Mouse (Mus musculus) erythroid progenitor cell, adult 5-6 weeks (primary cell): ENCODE data around the gene Dlgap3. TPM values are rescaled to one million over a fixed set of nuclear protein-coding genes. Genes with fewer than 3 reads are reported as not detected.

Experiments used
- ATAC-seq: replicated peaks from 2 replicates; pipeline ENCODE4 v1.8.0; 2016; ENCODE audit warnings: moderate number of reproducible peaks, mild to moderate bottlenecking, moderate TSS enrichment, inconsistent platforms; ENCODE audit not compliant: poor library complexity, low FRiP score, severe bottlenecking
- total RNA-seq, 2 experiments: library from RNA; stranded (forward) in 1 of 2; stranded (reverse) in 1 of 2; fragments of 150-400 nt in 1 of 2; fragments of 186-747, 209-891 nt in 1 of 2; gene quantifications; 2 replicates each; pipeline versions ENCODE4 v1.2.3 to v1.2.4; 2015 to 2017; ENCODE audit warnings: low replicate concordance in 2 of 2

Dlgap3 gene
- total RNA-seq (2015; ENCODE audit: low replicate concordance) (not detected in 2 replicates), total RNA-seq (2017; ENCODE audit: low replicate concordance) (not detected in 2 replicates)

GRCm38 (mm10) chr4:127168914-127169345 is at the start of gene Dlgap3:
Dlgap3 (plus strand) TSS chr4:127169204.
- no peak for ATAC-seq

- no peak for ATAC-seq
Measured at GRCm38 (mm10) chr4:127123391-127123790, 45.6 kb upstream of the Dlgap3 start, which contains the start of gene Tmem35b. Tmem35b (plus strand) TSS chr4:127123691.

DNA sequence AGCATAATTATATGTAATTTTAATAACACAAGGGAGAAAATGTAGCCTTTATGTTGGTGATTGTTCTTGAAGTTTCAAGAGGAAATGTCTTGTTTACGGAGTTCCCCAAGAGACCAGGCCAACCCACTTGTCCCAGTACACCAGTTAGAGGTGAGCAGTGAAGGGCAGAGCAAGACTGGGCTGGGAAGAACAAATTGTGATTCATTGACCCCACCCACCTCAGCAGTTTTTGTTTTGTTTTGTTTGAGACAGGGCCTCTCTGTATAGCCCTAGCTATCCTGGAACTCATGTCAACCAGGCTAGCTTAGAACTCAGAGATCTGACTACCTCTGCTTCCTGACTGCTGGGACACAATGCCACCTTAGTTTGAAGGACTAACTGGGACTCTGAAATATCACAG is 44.7 kb upstream of the Dlgap3 start:
- no peak for ATAC-seq

- peak; percentile 97 for ATAC-seq
Measured at GRCm38 (mm10) chr4:127125834-127126463, 43.1 kb upstream of the Dlgap3 start.

DNA sequence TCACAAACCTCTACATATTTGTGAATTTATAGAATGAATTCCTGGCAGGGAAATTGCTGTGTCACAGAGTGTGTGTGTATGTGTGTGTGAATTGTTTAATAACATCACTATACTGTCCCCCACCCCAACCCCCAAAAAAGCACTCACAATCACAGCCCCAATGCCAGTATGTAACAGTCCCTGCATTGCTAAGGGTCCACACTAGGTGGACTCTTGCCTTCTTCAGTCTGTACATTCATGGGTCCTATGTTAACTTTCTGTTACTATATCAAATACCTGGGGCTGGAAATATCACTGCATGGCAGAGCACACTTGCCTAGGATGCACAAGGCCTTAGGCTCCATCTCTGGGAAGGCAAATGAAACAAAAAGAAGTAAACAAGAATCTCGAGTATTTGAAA is 34.3 kb upstream of the Dlgap3 start:
- no peak for ATAC-seq

DNA sequence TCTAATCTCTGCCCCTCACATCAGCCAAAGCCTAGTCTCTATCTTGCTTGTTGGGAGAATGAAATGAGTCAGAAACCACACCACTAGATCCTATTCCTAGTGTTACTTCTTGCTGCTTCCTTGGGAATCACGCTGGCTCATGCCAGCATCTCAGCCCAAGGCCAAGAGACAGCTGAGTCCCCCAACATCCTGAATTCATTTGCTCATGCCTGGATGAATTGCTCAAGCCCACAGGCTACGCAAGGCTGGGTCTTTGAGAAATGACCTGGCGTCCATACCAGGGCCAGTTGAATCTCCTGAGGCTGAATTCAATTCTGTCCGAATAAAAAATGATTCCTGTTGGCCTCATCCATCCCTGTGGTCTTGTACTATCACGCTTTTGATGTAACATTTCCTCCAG is 31.4 kb upstream of the Dlgap3 start:
- ATAC-seq = no peak

- no peak for ATAC-seq
Measured at GRCm38 (mm10) chr4:127138486-127138885, 30.5 kb upstream of the Dlgap3 start.

DNA sequence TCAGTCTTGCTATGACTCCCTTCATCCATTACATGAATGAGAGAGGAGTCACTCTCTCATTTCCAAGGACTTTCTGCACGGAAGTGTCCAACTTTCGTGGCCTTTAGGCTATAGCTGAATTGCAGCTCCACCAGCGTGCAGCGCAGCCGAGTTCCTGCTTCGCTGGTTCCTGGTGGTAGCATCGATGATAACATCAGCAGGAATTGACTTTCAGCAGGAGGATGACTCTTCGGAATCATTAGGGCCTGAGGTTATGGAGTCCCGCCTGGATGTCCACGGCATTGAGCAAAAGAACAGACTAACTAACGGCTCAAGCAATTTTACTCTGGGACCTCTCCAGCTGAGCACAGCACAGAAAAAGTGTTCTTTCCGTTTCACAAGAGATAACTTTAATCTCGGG is 19.0 kb upstream of the Dlgap3 start:
- ATAC-seq = no peak

DNA sequence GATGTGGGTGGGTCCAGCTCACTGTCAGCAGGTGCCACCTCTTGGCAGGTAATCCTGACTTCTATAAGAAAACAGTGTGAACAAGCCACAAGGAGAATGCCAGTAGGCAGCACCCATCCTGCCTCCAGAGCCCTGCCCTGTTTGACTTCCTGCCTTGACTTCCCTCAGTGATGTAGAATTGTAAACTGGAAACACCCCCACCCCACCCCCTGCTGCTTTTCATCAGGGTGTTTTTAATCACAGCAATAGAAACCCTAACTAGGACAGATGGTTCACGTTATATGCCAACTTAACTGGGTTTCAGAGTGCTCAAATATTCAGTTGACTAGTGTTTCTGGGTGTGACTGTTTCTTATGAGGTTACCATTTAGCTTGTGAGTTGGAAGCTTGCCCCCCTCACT is 15.7 kb upstream of the Dlgap3 start:
- ATAC-seq = no peak

DNA sequence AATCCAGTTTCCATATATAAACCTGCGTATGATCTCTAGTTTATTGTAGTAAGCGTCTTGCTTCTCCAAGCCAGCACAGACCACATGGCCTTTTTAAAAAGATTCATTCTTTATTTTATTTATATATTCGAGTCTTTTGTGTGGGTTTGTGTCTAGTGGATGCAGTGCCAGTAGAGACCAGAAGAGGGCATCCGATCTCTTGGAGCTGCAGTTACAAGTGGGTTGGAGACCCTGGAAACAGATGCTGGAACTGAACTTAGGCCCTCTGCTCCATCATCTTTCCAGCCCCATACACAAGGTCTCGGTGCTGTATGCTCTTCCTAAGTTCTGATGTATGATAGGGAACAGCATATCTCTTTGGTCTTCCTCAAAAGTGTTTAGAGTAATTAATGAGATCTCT is 13.2 kb upstream of the Dlgap3 start:
- ATAC-seq = no peak

- ATAC-seq = no peak
Measured at GRCm38 (mm10) chr4:127157746-127158145, 11.3 kb upstream of the Dlgap3 start.

DNA sequence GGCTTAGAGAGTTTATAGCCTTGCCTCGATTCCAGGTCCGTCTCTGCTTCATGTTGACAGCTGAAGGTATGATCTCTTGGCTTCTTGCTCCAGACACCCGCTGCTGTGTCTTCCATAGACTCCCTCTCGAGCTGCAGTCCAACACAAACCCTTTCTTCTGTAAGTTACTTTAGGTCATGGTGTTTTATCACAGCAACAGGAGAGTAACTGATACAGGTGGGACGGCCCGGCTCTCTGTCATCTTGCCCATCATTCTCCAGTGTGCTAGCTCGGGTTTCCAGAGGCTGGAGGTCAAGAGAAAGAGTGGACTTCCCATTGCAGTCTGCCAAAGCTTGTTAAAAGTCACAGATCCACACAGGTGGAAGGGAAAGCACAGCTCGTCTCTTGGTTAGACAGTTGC is 5.1 kb upstream of the Dlgap3 start:
- no peak for ATAC-seq

- no peak for ATAC-seq
Measured at GRCm38 (mm10) chr4:127167096-127167495, 1.9 kb upstream of the Dlgap3 start.

GRCm38 (mm10) chr4:127167731-127168130 is 1.3 kb upstream of the Dlgap3 start:
- no peak for ATAC-seq

- no peak for ATAC-seq
Measured at GRCm38 (mm10) chr4:127168211-127168913, 642 bp upstream of the Dlgap3 start.

DNA sequence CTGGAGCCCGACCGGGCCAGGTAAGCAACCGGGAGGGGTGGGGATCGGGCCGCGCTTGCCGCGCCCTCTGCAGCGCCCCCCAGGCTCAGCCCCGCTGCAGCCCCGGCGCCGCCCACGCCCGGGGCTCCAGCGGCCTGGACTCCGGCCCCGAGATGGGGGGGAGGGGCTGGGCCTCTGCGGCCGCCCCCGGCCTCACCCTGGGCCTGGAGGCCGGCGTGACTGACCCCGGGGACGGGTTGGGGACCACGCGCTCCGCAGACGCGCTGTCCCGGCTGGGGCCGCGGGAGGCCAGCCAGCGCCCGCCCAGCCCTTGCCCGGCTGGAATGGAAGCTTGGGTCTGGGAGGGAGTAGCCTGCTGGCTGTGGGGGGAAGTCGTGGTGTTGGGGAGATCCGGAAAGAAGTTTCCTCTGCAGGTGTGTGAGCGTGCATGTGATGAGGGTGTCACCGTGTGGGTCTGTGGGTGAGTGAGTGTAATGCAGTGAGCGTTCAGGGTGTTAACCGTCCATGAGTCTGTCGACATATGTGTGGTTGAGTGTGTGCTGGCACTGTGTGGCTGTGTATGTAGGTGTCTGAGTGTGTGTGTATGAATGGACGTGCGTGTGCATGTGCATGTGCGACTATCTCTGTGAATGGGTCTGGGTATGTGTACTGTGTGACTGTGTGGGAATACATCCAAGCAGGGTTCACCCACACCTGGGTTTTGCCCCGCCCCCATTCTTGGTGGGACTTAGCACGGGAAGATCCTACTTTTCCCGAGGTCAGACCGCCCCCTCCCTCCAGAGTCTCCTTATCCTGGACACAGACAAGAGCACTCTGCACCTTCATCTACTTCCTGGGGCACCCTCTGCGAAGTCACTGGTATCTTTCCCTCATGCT is 580 bp downstream of the Dlgap3 start:
- ATAC-seq = no peak

DNA sequence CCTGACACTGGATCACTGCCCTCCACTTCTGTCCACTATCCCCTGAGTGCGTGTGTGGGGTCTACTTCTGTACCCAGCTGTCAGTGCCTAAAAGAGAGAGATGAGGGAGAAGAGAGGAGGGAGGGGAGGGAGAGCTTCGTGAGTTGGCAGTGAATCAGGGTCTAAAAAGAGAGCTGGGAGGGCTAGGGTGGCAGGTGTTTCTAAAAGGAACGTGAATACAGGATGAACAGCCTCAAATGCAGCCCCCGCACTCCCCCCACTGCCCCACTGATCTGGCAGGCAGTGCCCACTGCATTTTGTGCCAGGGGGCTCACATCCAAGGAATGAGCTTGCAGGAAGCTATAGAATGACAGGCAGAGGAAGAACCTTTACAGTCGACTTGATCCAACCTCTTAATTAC is 1.9 kb downstream of the Dlgap3 start:
- ATAC-seq = no peak

- ATAC-seq = no peak
Measured at GRCm38 (mm10) chr4:127171341-127171905, 2.4 kb downstream of the Dlgap3 start.

GRCm38 (mm10) chr4:127172119-127172518 is 3.1 kb downstream of the Dlgap3 start:
- ATAC-seq = no peak

DNA sequence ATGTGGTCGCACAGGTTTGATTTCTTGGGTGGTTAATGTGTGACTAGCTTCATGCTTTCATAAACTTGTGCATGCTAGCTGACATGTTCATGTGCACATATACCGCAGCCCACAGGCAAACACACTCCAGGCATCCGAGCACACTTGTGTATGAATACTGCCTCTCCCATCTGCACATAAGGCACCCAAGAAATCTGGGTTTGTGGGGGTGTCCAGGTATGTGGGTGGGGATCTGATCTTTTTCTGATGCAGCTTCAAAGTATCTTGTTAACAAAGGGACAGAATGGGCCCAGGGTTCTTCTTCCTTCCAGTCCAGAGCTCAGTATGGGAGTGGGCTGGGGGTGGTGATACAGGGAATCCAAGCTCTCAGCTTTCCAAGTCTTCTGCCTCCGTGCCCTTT is 3.6 kb downstream of the Dlgap3 start:
- no peak for ATAC-seq
